Mouse (Mus musculus): ENCODE data around the gene Ffar4. TPM values are rescaled to one million over a fixed set of nuclear protein-coding genes. Genes with fewer than 3 reads are reported as not detected.

Ffar4 gene
- polyA plus RNA-seq (2012; rRNA removed; ENCODE audit: low replicate concordance), result 5.6 and 6.6 TPM in 2 replicates

DNA sequence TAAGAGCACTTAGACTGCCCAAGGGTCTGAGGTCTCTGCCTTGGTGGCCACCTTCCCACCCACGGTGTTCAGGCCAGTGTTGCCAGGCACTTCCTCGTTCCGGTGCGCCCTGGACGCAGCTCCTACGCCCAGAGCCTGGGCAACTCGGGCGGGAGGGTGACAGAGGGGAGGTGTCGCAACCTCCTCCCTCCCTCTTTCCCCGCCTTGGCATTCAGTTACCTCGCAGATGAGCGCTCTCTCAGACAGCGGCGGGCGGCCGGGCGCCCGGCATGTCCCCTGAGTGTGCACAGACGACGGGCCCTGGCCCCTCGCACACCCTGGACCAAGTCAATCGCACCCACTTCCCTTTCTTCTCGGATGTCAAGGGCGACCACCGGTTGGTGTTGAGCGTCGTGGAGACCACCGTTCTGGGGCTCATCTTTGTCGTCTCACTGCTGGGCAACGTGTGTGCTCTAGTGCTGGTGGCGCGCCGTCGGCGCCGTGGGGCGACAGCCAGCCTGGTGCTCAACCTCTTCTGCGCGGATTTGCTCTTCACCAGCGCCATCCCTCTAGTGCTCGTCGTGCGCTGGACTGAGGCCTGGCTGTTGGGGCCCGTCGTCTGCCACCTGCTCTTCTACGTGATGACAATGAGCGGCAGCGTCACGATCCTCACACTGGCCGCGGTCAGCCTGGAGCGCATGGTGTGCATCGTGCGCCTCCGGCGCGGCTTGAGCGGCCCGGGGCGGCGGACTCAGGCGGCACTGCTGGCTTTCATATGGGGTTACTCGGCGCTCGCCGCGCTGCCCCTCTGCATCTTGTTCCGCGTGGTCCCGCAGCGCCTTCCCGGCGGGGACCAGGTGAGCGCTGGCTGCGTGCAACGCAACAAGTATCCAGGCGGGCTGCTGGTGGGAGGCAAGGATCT, at the start of gene Ffar4:
Ffar4 (plus strand) TSS at position 214 of the 901 bp plus-strand sequence.

DNA sequence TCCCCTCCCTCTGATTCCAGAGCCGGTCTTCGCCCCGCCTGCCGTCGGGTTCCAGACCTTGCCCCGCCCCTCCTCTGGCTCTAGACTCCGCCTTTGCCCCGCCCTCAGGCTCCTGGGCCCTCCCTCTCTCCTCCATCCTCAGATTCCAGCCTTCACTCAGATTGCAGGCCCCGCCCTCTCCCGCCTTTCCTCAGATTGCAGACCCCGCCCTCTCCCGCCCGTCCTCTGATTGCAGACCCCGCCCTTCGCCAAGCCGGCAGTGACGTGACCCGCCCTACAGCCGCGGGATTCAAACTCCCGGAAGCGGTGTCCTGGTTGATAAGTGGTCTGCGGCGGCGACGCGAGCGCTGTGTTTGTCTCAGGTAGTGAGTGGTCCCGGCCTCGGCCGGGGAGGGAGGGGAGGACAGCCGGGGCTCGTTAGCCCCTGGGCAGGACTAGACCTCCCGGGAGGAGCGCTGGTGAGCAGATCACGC, 42.1 kb upstream of the Ffar4 start, which contains the start of gene Cep55:
Cep55 (plus strand) TSS at position 292 of the 473 bp plus-strand sequence.

DNA sequence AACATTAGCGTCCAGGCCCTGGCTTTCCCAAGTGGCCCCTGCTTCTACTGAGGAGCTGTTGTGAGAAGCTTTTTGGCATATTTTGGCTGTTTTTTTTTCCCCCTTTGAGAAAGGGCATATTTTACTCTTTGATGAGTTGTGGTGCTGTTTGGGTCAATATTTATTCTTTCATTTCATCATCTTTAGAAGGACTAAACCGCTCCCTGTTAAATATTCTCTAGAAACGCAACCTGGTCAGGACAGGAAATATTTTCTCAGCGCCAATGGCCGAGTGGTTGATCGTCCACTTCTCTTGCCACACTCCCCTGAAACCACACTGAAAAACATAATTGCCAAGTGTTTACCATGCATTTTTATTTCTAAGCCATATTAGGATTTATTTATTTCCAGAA, 28.3 kb downstream of the Ffar4 start, which contains the start of gene Rbp4:
Rbp4 (minus strand) TSS at position 63 of the 392 bp plus-strand sequence.

DNA sequence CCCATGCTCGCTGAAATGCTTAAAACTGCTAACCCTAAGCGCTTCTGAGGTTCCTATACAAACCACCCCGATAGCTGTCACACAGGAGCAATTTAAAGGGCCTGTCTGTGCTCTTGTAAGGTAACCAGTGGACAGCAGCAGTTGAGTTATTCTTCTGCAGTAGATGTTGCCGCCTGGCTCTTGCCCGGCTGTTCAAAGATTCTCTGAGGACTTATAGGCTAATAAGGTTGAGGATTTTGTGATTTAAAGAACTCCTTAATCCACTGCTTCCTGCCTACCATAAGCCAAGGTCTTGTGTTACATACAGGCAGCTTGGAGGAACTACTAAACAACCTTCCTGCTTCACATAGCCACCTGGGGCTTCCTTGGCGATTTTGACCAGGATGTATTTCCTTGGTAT, 35.6 kb downstream of the Ffar4 start, which contains the start of gene Pde6c:
Pde6c (plus strand) TSS at position 301 of the 400 bp plus-strand sequence.

Other genes starting within 250 kb of the Ffar4 start
- 4.4 and 4.8 TPM in 2 replicates for gene Myof, start 53.5 kb upstream of the Ffar4 start, polyA plus RNA-seq (2012; rRNA removed; ENCODE audit: low replicate concordance)
- gene Cep55, start 42.1 kb upstream of the Ffar4 start, polyA plus RNA-seq (2012; rRNA removed; ENCODE audit: low replicate concordance), result 0.44 and 0.75 TPM in 2 replicates
- gene Rbp4, start 28.2 kb downstream of the Ffar4 start, polyA plus RNA-seq (2012; rRNA removed; ENCODE audit: low replicate concordance), result 5.7 and 7.3 TPM in 2 replicates
- not detected in 2 replicates for gene Pde6c, start 35.7 kb downstream of the Ffar4 start, polyA plus RNA-seq (2012; rRNA removed; ENCODE audit: low replicate concordance)
- gene Fra10ac1, start 127.1 kb downstream of the Ffar4 start, polyA plus RNA-seq (2012; rRNA removed; ENCODE audit: low replicate concordance), result 0.84 and 2.4 TPM in 2 replicates
- gene Lgi1, start 167.5 kb downstream of the Ffar4 start, polyA plus RNA-seq (2012; rRNA removed; ENCODE audit: low replicate concordance), result not detected in 2 replicates

All from duodenum, adult 2 months (tissue).